Mouse (Mus musculus) hindbrain, embryonic 15.5 days (tissue): ENCODE measurements at regions not wholly inside any gene's neighbourhood (a gene's known extent, or its start where the extent isn't known, plus 50 kb on each side); places are given as distances from the start of the nearest gene placed in this dataset.

Source experiments
- ATAC-seq: fragments of 200-750 bp; cut with Nextera tagmentation; 2 replicates; pipeline ENCODE4 v1.8.0; 2017; ENCODE audit warnings: low read depth, moderate number of reproducible peaks, moderate TSS enrichment; ENCODE audit not compliant: low FRiP score
- H3K27ac ChIP-seq: fragments of 300-500 bp; sonication (generic); replicated peaks from 2 replicates; pipeline ENCODE4 v1.5.1; 2015; ENCODE audit warnings: mild to moderate bottlenecking, inconsistent platforms
- H3K27me3 ChIP-seq: fragments of 300-500 bp; sonication (generic); 2 replicates; pipeline ENCODE4 v1.6.1; 2015; ENCODE audit warnings: control low read depth, inconsistent platforms
- H3K36me3 ChIP-seq: fragments of 300-500 bp; sonication (generic); 2 replicates; pipeline ENCODE4 v1.6.1; 2015; ENCODE audit warnings: control low read depth, inconsistent platforms
- H3K4me1 ChIP-seq: fragments of 300-500 bp; sonication (generic); replicated peaks from 2 replicates; pipeline ENCODE4 v1.6.1; 2015; ENCODE audit warnings: control low read depth, inconsistent platforms
- H3K4me2 ChIP-seq: fragments of 300-500 bp; sonication (generic); 2 replicates; pipeline ENCODE4 v1.6.1; 2015; ENCODE audit warnings: moderate library complexity, mild to moderate bottlenecking, inconsistent platforms
- H3K4me3 ChIP-seq: fragments of 300-500 bp; sonication (generic); 2 replicates; pipeline ENCODE4 v1.5.1; 2015; ENCODE audit warnings: mild to moderate bottlenecking, inconsistent platforms
- H3K9ac ChIP-seq: fragments of 300-500 bp; sonication (generic); 2 replicates; pipeline ENCODE4 v1.6.1; 2015; ENCODE audit warnings: inconsistent platforms
- H3K9me3 ChIP-seq: fragments of 300-500 bp; sonication (generic); 2 replicates; pipeline ENCODE4 v1.6.1; 2016; ENCODE audit warnings: control low read depth, inconsistent platforms
- WGBS: fragments of 180-500 bp; shearing (Covaris S2); methylation state at CpG from one replicate; pipeline ENCODE4 v1.1.7; 2015; 5-methylcytosine and 5-hydroxymethylcytosine counted together

GRCm38 (mm10) chr17:72674658-72675057 lies 70.2 kb upstream of the Alk start:
- Histone ChIP-seq H3K4me3 (no peak overlapping the region), H3K9ac (no peak overlapping the region), H3K4me2 (no peak overlapping the region), H3K9me3 (no peaks in the 10 kb centered on the region), H3K4me1 (no peaks in the 10 kb centered on the region), H3K36me3 (no peaks in the 10 kb centered on the region), H3K27ac (no peak overlapping the region), H3K27me3 (no peaks in the 10 kb centered on the region)
- ATAC-seq: no peak
- WGBS: 72% methylated on average over 4 of the region's 4 CpGs

GRCm38 (mm10) chr17:72672010-72672409 lies 67.6 kb upstream of the Alk start:
- H3K4me2 ChIP-seq: no peak overlapping the region
- no peak for ATAC-seq
- H3K27ac ChIP-seq: no peak overlapping the region
- no peaks in the 10 kb centered on the region for H3K4me1 ChIP-seq
- H3K36me3 ChIP-seq: no peaks in the 10 kb centered on the region
- H3K9me3 ChIP-seq: no peaks in the 10 kb centered on the region
- H3K4me3 ChIP-seq: no peak overlapping the region
- WGBS: 64% methylated on average over 3 of the region's 3 CpGs
- no peak overlapping the region for H3K9ac ChIP-seq
- H3K27me3 ChIP-seq: no peaks in the 10 kb centered on the region

- H3K27me3 ChIP-seq: no peaks in the 10 kb centered on the region
- H3K36me3 ChIP-seq: no peaks in the 10 kb centered on the region
- ATAC-seq: no peak
- 69% methylated on average over 2 of the region's 2 CpGs for WGBS
- H3K9ac ChIP-seq: no peak overlapping the region
- no peaks in the 10 kb centered on the region for H3K4me1 ChIP-seq
- no peak overlapping the region for H3K4me3 ChIP-seq
- no peak overlapping the region for H3K27ac ChIP-seq
- no peak overlapping the region for H3K4me2 ChIP-seq
- H3K9me3 ChIP-seq: no peaks in the 10 kb centered on the region
These were observed 62.5 kb upstream of the Alk start for GRCm38 (mm10) chr17:72666961-72667360.

GRCm38 (mm10) chr17:72661678-72662077 lies 57.3 kb upstream of the Alk start:
- Histone ChIP-seq H3K36me3 (no peaks in the 10 kb centered on the region), H3K9ac (no peak overlapping the region), H3K4me1 (no peaks in the 10 kb centered on the region), H3K27me3 (no peaks in the 10 kb centered on the region), H3K27ac (no peak overlapping the region), H3K4me3 (no peak overlapping the region), H3K9me3 (no peaks in the 10 kb centered on the region), H3K4me2 (no peak overlapping the region)
- ATAC-seq: no peak
- 85% methylated on average over 2 of the region's 2 CpGs for WGBS

GRCm38 (mm10) chr17:72658744-72659143 lies 54.3 kb upstream of the Alk start:
- Histone ChIP-seq H3K4me2 (no peak overlapping the region), H3K4me3 (no peak overlapping the region), H3K36me3 (no peaks in the 10 kb centered on the region), H3K27ac (no peak overlapping the region), H3K9me3 (no peaks in the 10 kb centered on the region), H3K4me1 (no peaks in the 10 kb centered on the region), H3K27me3 (no peaks in the 10 kb centered on the region), H3K9ac (no peak overlapping the region)
- 64% methylated on average over 6 of the region's 6 CpGs for WGBS
- no peak for ATAC-seq

GRCm38 (mm10) chr17:72657826-72658225 lies 53.4 kb upstream of the Alk start:
- H3K4me3 ChIP-seq: no peak overlapping the region

More at GRCm38 (mm10) chr17:72657826-72658225, 53.4 kb upstream of the Alk start:
- Histone ChIP-seq H3K4me1 (no peaks in the 10 kb centered on the region), H3K36me3 (no peaks in the 10 kb centered on the region), H3K9ac (no peak overlapping the region), H3K9me3 (no peaks in the 10 kb centered on the region), H3K4me2 (no peak overlapping the region), H3K27me3 (no peaks in the 10 kb centered on the region), H3K27ac (no peak overlapping the region)
- ATAC-seq: no peak
- 49% methylated on average over 8 of the region's 8 CpGs for WGBS
